Comparison of ENCODE assay signal across 7 mouse cellular contexts in genomic region chr10:67858878-67859277, GRCm38 (mm10). TPM values are rescaled to one million over a fixed set of nuclear protein-coding genes. Genes with fewer than 3 reads are reported as not detected.
DNase-seq lines count a peak whose midpoint lies in the region; ATAC-seq and TF ChIP-seq lines count a peak whose summit lies in the region.

No protein-coding gene starts in this region.

- no peak for TF ChIP-seq POLR2A in small intestine, adult 2 months (IDR thresholded peaks at IDR 0.05; ENCODE audit: low read depth, low read length)

- ATAC-seq in midbrain, embryonic 14.5 days (ENCODE audit: low FRiP score, low TSS enrichment): peak; percentile 48; the same call in 1 of the 2 replicates

- no peak overlapping the region for H3K4me2 ChIP-seq in midbrain, embryonic 14.5 days (ENCODE audit: low read length)

- H3K9me3 ChIP-seq in midbrain, embryonic 14.5 days (ENCODE audit: control insufficient read depth, low read length): no peaks in the 10 kb centered on the region

- peak; percentile 72; the same call in 1 of the 2 replicates for TF ChIP-seq CTCF in small intestine, adult 2 months (IDR thresholded peaks at IDR 0.05; ENCODE audit: extremely low read depth, insufficient read length, insufficient replicate concordance, low read depth, low read length)

- peak; percentile 71 for DNase-seq in R1 (ENCODE audit: low read depth, low spot score)
- peak; percentile 60 to 69 for DNase-seq in cerebellum, adult 18-20 months
- peak; percentile 63 to 95 for DNase-seq in frontal cortex, adult 2 months (ENCODE audit: extremely low spot score in 1 of 2, low spot score in 1 of 2)
- peak; percentile 46 for DNase-seq in hindlimb bud, embryonic 11.5 days (ENCODE audit: extremely low spot score, low read depth, low spot score)
- peak; percentile 73 to 84 for DNase-seq in left cerebral cortex, postnatal 10 days (ENCODE audit: extremely low spot score in 1 of 2, low spot score in 2 of 2)
- peak; percentile 96 for DNase-seq in midbrain, embryonic 14.5 days

- WGBS in midbrain, embryonic 14.5 days: 16% methylated on average over 8 of the region's 8 CpGs
- WGBS in small intestine, adult 2 months: 11% methylated on average over 8 of the region's 8 CpGs

- H3K36me3 ChIP-seq in midbrain, embryonic 14.5 days (ENCODE audit: control insufficient read depth, insufficient read depth, low read length): no peaks in the 10 kb centered on the region
- H3K36me3 ChIP-seq in small intestine, adult 2 months (ENCODE audit: control insufficient read depth, insufficient read depth, low read length): no peaks in the 10 kb centered on the region

- no peak overlapping the region for H3K9ac ChIP-seq in midbrain, embryonic 14.5 days (replicated peaks; ENCODE audit: low read length)

- no peak overlapping the region for H3K4me3 ChIP-seq in midbrain, embryonic 14.5 days (replicated peaks; ENCODE audit: low read depth, low read length)
- no peak overlapping the region for H3K4me3 ChIP-seq in small intestine, adult 2 months (ENCODE audit: low read depth, low read length)

- H3K27me3 ChIP-seq in midbrain, embryonic 14.5 days (ENCODE audit: control insufficient read depth, insufficient read depth, low read length): no peaks in the 10 kb centered on the region
- H3K27me3 ChIP-seq in small intestine, adult 2 months (ENCODE audit: control insufficient read depth, insufficient read depth, low read length): no peaks in the 10 kb centered on the region

- no peak overlapping the region for H3K27ac ChIP-seq in midbrain, embryonic 14.5 days (replicated peaks; ENCODE audit: low read depth, low read length)
- no peak overlapping the region for H3K27ac ChIP-seq in small intestine, adult 2 months (ENCODE audit: insufficient read depth, low read depth, low read length)

- no peaks in the 10 kb centered on the region for H3K4me1 ChIP-seq in midbrain, embryonic 14.5 days (ENCODE audit: control insufficient read depth, insufficient read depth, low read length)
- H3K4me1 ChIP-seq in small intestine, adult 2 months (ENCODE audit: control insufficient read depth, insufficient read depth, insufficient read length, low read length): no peaks in the 10 kb centered on the region

- intact Hi-C loops in left cerebral cortex, postnatal 10 days (cut with DNase I): loop anchor here (5.0 kb wide), 2 partner anchors 132 to 322 kb away; partner anchors contain the start of gene Egr2

RNA-seq across cellular contexts. Expression of gene Zfp365, which starts 53.6 kb away (rescaled TPM):
- 246 and 258 TPM in 2 replicates for polyA plus RNA-seq in frontal cortex, adult 2 months (2012; rRNA removed)
- 100 to 1,000 TPM; 131 to 132 TPM for total RNA-seq in left cerebral cortex, postnatal 10 days (2021)
- 3.5 and 4.6 TPM in 2 replicates for polyA plus RNA-seq in midbrain, embryonic 14.5 days (2014; fragmentation: Nextera tagmentation; extraction: Ambion mirVana)
- polyA plus RNA-seq in small intestine, adult 2 months (2012; rRNA removed): 0.06 and 0.09 TPM in 2 replicates

Comparison
In these comparisons a context has a peak if more than half of its experiments do, and no peak if none do; other contexts are left out.
1. DNase-seq: peak in every context shown above with its lines; median percentile 96 in midbrain, embryonic 14.5 days; 79 in frontal cortex, adult 2 months; 78 in left cerebral cortex, postnatal 10 days; 71 in R1; 64 in cerebellum, adult 18-20 months; 46 in hindlimb bud, embryonic 11.5 days.
2. RNA of gene Zfp365, which starts 53.6 kb away (polyA plus RNA-seq): 246 to 258 TPM in frontal cortex, adult 2 months; 3.5 to 4.6 TPM in midbrain, embryonic 14.5 days and 0.06 to 0.09 TPM in small intestine, adult 2 months; every median in the first group is over 10 times any median in the second.